8 mouse cellular contexts compared by ENCODE assay signal in the genomic region with DNA sequence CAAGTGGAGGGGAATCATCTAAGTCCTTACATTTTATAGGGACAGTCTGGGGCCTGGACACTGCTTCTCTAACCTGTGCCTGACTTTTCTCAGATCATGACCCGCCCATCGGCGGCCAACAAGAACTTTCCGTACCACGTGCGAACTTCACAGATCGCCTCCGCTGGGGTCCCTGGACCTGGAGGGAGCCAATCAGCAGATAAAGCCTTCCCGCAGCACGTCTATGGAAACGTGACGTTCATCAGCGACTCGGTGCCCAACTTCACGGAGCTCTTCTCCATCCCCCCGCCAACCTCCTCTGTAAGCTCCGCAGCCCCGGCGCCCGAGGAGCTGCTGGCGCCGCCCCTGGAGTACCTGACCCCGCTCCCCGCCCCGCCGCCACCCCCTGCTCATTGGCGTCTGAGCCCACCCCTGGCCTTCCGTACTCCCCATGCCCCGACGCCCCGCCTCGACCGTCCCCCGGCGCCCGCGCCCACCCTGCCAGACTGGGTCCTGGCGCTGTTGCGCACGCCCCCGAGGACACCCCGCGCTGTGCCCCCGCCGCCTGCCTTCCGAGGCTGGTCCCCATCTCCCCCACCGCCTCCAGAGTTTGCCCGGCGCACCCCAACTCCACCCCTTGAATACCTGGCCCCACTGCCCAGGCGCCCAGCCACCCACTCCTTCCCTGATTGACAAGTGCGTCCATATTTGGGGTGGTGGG. TPM values are rescaled to one million over a fixed set of nuclear protein-coding genes. Genes with fewer than 3 reads are reported as not detected.
A peak's percentile ranks its signal among the peaks of the same experiment; 100 is the strongest.
DNase-seq lines count a peak whose midpoint lies in the region; ATAC-seq and TF ChIP-seq lines count a peak whose summit lies in the region.

No protein-coding gene starts in this region.

- H3K9ac ChIP-seq in forebrain, embryonic 14.5 days (ENCODE audit: low read length), result peak overlapping the region; percentile 58
- no peak overlapping the region for H3K9ac ChIP-seq in liver, embryonic 16.5 days (ENCODE audit: low read depth, low read length)

- no peaks in the 10 kb centered on the region for H3K9me3 ChIP-seq in heart, embryonic 10.5 days
- no peaks in the 10 kb centered on the region for H3K9me3 ChIP-seq in forebrain, embryonic 14.5 days (replicated peaks; ENCODE audit: control insufficient read depth, low read length)
- no peaks in the 10 kb centered on the region for H3K9me3 ChIP-seq in liver, embryonic 16.5 days (replicated peaks; ENCODE audit: control insufficient read depth, low read length)

- no peak for DNase-seq in heart, embryonic 10.5 days (ENCODE audit: low spot score)
- DNase-seq in heart, adult 9 months (ENCODE audit: low spot score in 2 of 2), result no peak
- peak; percentile 61 for DNase-seq in ES-CJ7 (ENCODE audit: low read depth, low spot score)
- no peak for DNase-seq in forebrain, embryonic 14.5 days (ENCODE audit: low spot score)
- DNase-seq in thymus, adult 2 months, result no peak
- no peak for DNase-seq in ovary, postnatal 36 days (ENCODE audit: low spot score)
- no peak for DNase-seq in thymus, postnatal 14 days

- H3K27ac ChIP-seq in heart, embryonic 10.5 days, result peak overlapping the region; percentile 56
- H3K27ac ChIP-seq in forebrain, embryonic 14.5 days (ENCODE audit: low read depth, low read length), result no peak overlapping the region
- no peak overlapping the region for H3K27ac ChIP-seq in liver, embryonic 16.5 days (ENCODE audit: low read length)
- H3K27ac ChIP-seq in thymus, adult 2 months (ENCODE audit: control insufficient read depth, insufficient read depth, low read length), result no peak overlapping the region

- TF ChIP-seq CTCF in thymus, adult 2 months (IDR thresholded peaks at IDR 0.05; ENCODE audit: borderline replicate concordance, control insufficient read depth, extremely low read depth, insufficient read depth, low read length, poor library complexity), result no peak

- peak overlapping the region; percentile 72 for H3K4me2 ChIP-seq in forebrain, embryonic 14.5 days (ENCODE audit: low read length)
- H3K4me2 ChIP-seq in liver, embryonic 16.5 days (ENCODE audit: low read depth, low read length), result peak overlapping the region; percentile 69; the same call in 1 of the 2 replicates

- 2% methylated on average over 51 of the region's 51 CpGs for WGBS in heart, embryonic 10.5 days
- 2% methylated on average over 50 of the region's 51 CpGs for WGBS in forebrain, embryonic 14.5 days
- WGBS in liver, embryonic 16.5 days (ENCODE audit: insufficient replicate concordance), result 3% methylated on average over 50 of the region's 51 CpGs
- 5% methylated on average over 51 of the region's 51 CpGs for WGBS in thymus, adult 2 months

- TF ChIP-seq POLR2A in thymus, adult 2 months (IDR thresholded peaks at IDR 0.05; ENCODE audit: control insufficient read depth, extremely low read depth, insufficient read depth, low read length, poor library complexity), result no peak

- peaks cover 52% of the 10 kb centered on the region for H3K27me3 ChIP-seq in heart, embryonic 10.5 days (ENCODE audit: insufficient read depth, poor library complexity, severe bottlenecking)
- peaks cover 43% of the 10 kb centered on the region for H3K27me3 ChIP-seq in forebrain, embryonic 14.5 days (replicated peaks; ENCODE audit: control insufficient read depth, insufficient read depth, low read length)
- H3K27me3 ChIP-seq in liver, embryonic 16.5 days (ENCODE audit: control insufficient read depth, insufficient read depth, low read depth, low read length), result peaks cover 54% of the 10 kb centered on the region
- peaks cover 24% of the 10 kb centered on the region for H3K27me3 ChIP-seq in thymus, adult 2 months (ENCODE audit: control insufficient read depth, insufficient read depth, low read length)

- 0 out of 2 replicates have a peak, but pooled peaks cover 2% of the 10 kb centered on the region for H3K36me3 ChIP-seq in heart, embryonic 10.5 days
- H3K36me3 ChIP-seq in forebrain, embryonic 14.5 days (ENCODE audit: control insufficient read depth, insufficient read depth, low read length), result no peaks in the 10 kb centered on the region
- H3K36me3 ChIP-seq in liver, embryonic 16.5 days (ENCODE audit: control insufficient read depth, insufficient read depth), result no peaks in the 10 kb centered on the region
- no peaks in the 10 kb centered on the region for H3K36me3 ChIP-seq in thymus, adult 2 months (ENCODE audit: control insufficient read depth, insufficient read depth, low read length)

- H3K4me1 ChIP-seq in heart, embryonic 10.5 days, result peaks cover 28% of the 10 kb centered on the region
- peaks cover 14% of the 10 kb centered on the region for H3K4me1 ChIP-seq in forebrain, embryonic 14.5 days (ENCODE audit: control insufficient read depth, insufficient read depth, low read length)
- H3K4me1 ChIP-seq in liver, embryonic 16.5 days (ENCODE audit: control insufficient read depth, low read depth, low read length), result peaks cover 13% of the 10 kb centered on the region
- H3K4me1 ChIP-seq in thymus, adult 2 months (replicated peaks; ENCODE audit: control insufficient read depth, insufficient read depth, low read length), result no peaks in the 10 kb centered on the region

- ATAC-seq in forebrain, embryonic 14.5 days, result no peak
- ATAC-seq in liver, embryonic 16.5 days (ENCODE audit: low read depth), result no peak

- H3K4me3 ChIP-seq in heart, embryonic 10.5 days, result peak overlapping the region; percentile 75
- H3K4me3 ChIP-seq in forebrain, embryonic 14.5 days (ENCODE audit: low read depth, low read length), result peak overlapping the region; percentile 40
- H3K4me3 ChIP-seq in liver, embryonic 16.5 days (ENCODE audit: low read depth, low read length), result peak overlapping the region; percentile 40
- no peak overlapping the region for H3K4me3 ChIP-seq in thymus, adult 2 months (ENCODE audit: control insufficient read depth, insufficient read depth, low read length)

RNA-seq across cellular contexts. Expression of a gene that starts 2.2 kb away (rescaled TPM):
- 10.4 and 11.2 TPM in 2 replicates for polyA plus RNA-seq in heart, embryonic 10.5 days (2016; fragmentation: Nextera tagmentation; extraction: Ambion mirVana)
- 13.3 and 17.5 TPM in 2 replicates for polyA plus RNA-seq in forebrain, embryonic 14.5 days (2014; fragmentation: Nextera tagmentation; extraction: Ambion mirVana)
- 0.78 and 0.90 TPM in 2 replicates for polyA plus RNA-seq in liver, embryonic 16.5 days (2015; fragmentation: Nextera tagmentation; extraction: Ambion mirVana)
- 11.9 and 14.8 TPM in 2 replicates for polyA plus RNA-seq in thymus, adult 2 months (2012; rRNA removed)

RNA-seq across cellular contexts. Expression of a gene that starts 8.8 kb away (rescaled TPM):
- 0.09 and 0.63 TPM in 2 replicates for polyA plus RNA-seq in heart, embryonic 10.5 days (2016; fragmentation: Nextera tagmentation; extraction: Ambion mirVana)
- 14.5 and 25.5 TPM in 2 replicates for polyA plus RNA-seq in forebrain, embryonic 14.5 days (2014; fragmentation: Nextera tagmentation; extraction: Ambion mirVana)
- 0.07 TPM in 1 of 2 replicates, not detected in the other for polyA plus RNA-seq in liver, embryonic 16.5 days (2015; fragmentation: Nextera tagmentation; extraction: Ambion mirVana)
- polyA plus RNA-seq in thymus, adult 2 months (2012; rRNA removed), result 0.08 and 0.13 TPM in 2 replicates

RNA-seq across cellular contexts. Expression of a gene that starts 13.5 kb away (rescaled TPM):
- polyA plus RNA-seq in heart, embryonic 10.5 days (2016; fragmentation: Nextera tagmentation; extraction: Ambion mirVana), result 0.26 and 0.65 TPM in 2 replicates
- polyA plus RNA-seq in forebrain, embryonic 14.5 days (2014; fragmentation: Nextera tagmentation; extraction: Ambion mirVana), result 1.8 and 2.2 TPM in 2 replicates
- 0.09 TPM in 1 of 2 replicates, not detected in the other for polyA plus RNA-seq in liver, embryonic 16.5 days (2015; fragmentation: Nextera tagmentation; extraction: Ambion mirVana)
- polyA plus RNA-seq in thymus, adult 2 months (2012; rRNA removed), result 0.08 TPM in 1 of 2 replicates, not detected in the other

RNA-seq across cellular contexts. Expression of a gene that starts 17.0 kb away (rescaled TPM):
- 147 and 189 TPM in 2 replicates for polyA plus RNA-seq in heart, embryonic 10.5 days (2016; fragmentation: Nextera tagmentation; extraction: Ambion mirVana)
- polyA plus RNA-seq in forebrain, embryonic 14.5 days (2014; fragmentation: Nextera tagmentation; extraction: Ambion mirVana), result 574 and 635 TPM in 2 replicates
- 25.6 and 26.2 TPM in 2 replicates for polyA plus RNA-seq in liver, embryonic 16.5 days (2015; fragmentation: Nextera tagmentation; extraction: Ambion mirVana)
- polyA plus RNA-seq in thymus, adult 2 months (2012; rRNA removed), result 138 and 140 TPM in 2 replicates

RNA-seq across cellular contexts. Expression of a gene that starts 47.3 kb away (rescaled TPM):
- polyA plus RNA-seq in heart, embryonic 10.5 days (2016; fragmentation: Nextera tagmentation; extraction: Ambion mirVana), result 17.0 and 28.7 TPM in 2 replicates
- polyA plus RNA-seq in forebrain, embryonic 14.5 days (2014; fragmentation: Nextera tagmentation; extraction: Ambion mirVana), result 37.4 and 38.7 TPM in 2 replicates
- 9.5 and 10.8 TPM in 2 replicates for polyA plus RNA-seq in liver, embryonic 16.5 days (2015; fragmentation: Nextera tagmentation; extraction: Ambion mirVana)
- 270 and 297 TPM in 2 replicates for polyA plus RNA-seq in thymus, adult 2 months (2012; rRNA removed)
